Mouse (Mus musculus): ENCODE data around the gene Mogat1. TPM values are rescaled to one million over a fixed set of nuclear protein-coding genes. Genes with fewer than 3 reads are reported as not detected.
"Not testable (repeated sequence)": the region's sequence is repeated elsewhere in the genome, so short reads cannot be mapped to it uniquely, and the experiment has no call there.

The Mogat1 gene
- polyA plus RNA-seq, 1 experiment from 2014 or later = not detected

DNA sequence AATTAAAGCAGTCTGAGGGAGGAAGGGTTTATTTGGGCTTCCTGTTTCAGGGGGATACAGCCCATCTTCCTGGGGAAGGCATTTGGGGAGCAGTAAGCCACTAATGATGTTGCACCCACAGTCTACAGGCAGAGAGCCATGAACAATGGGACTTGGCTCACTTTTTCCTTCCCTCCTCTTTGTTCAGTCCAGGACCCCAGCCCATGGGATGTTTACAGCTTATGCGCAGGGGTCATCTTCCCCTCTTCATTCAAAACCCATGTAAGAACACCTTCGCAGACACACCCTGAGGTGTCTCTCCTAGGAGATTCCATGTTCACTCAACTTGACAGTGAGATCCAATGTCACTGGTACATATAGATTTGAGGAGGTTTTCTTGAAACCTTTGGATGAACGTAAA is 17.6 kb downstream of the Mogat1 start:
- H3K79me2 ChIP-seq (ENCODE audit: inconsistent target) = no peaks in the 10 kb centered on the region
- H3K4me3 ChIP-seq (ENCODE audit: inconsistent target) = no peak overlapping the region
- 100% methylated on average over 3 of the region's 3 CpGs for WGBS (ENCODE audit: missing documents)
- H3K36me3 ChIP-seq (ENCODE audit: inconsistent target) = no peaks in the 10 kb centered on the region
- no peak overlapping the region for H3K27ac ChIP-seq

DNA sequence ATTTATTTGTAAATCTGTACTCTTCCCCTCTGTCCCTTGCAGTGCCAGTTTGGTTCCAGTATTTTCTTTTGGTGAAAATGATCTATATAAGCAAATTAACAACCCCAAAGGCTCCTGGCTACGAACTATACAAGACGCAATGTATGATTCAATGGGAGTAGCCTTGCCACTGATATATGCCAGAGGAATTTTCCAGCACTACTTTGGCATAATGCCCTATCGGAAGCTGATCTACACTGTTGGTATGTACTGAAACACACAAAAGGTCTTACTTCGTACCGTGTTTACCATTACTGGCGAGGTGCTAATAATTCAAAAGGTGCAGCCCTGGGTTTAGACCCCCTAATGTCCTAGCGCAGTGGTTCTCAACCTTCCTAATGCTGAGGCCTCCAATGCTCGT is 18.2 kb downstream of the Mogat1 start:
- H3K36me3 ChIP-seq (ENCODE audit: inconsistent target) = no peaks in the 10 kb centered on the region
- H3K4me3 ChIP-seq (ENCODE audit: inconsistent target) = no peak overlapping the region
- no peaks in the 10 kb centered on the region for H3K79me2 ChIP-seq (ENCODE audit: inconsistent target)
- H3K27ac ChIP-seq = no peak overlapping the region
- 91% methylated on average over 8 of the region's 8 CpGs for WGBS (ENCODE audit: missing documents)

DNA sequence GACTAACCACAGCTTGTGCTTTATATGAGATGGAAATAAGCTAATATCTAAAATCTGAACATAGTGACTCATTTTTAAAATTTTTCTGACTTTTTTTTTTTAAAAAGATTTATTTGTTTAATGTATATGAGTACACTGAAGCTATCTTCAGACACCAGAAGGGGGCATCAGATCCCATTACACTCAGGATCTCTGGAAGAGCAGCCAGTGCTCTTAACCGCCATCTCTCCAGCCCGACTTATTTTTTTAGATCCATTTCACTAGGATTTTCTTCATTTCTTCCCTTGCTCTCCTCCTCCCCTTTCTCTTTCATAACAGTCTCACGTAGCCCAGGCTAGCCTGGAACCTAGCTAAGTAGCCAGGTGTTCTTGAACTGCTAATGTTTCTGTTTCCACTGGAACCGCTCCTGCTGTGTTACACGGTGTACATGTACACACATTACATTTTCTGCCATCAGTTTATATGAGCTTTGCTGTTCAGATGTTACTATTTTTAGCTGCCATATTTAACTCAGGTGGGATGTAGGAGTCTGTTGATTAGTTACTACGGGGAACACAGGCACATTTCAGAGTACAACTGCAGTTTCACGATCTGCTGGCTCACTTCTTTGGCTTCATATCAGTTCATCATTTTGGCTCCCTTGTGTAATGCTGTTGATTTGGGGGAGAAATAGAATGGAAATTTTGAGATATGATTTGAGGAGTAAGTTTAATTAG is 19.9 kb downstream of the Mogat1 start:
- H3K36me3 ChIP-seq (ENCODE audit: inconsistent target) = no peaks in the 10 kb centered on the region
- H3K79me2 ChIP-seq (ENCODE audit: inconsistent target) = no peaks in the 10 kb centered on the region
- no peak overlapping the region for H3K4me3 ChIP-seq (ENCODE audit: inconsistent target)
- WGBS (ENCODE audit: missing documents) = 85% methylated on average over 7 of the region's 7 CpGs
- no peak overlapping the region for H3K27ac ChIP-seq

DNA sequence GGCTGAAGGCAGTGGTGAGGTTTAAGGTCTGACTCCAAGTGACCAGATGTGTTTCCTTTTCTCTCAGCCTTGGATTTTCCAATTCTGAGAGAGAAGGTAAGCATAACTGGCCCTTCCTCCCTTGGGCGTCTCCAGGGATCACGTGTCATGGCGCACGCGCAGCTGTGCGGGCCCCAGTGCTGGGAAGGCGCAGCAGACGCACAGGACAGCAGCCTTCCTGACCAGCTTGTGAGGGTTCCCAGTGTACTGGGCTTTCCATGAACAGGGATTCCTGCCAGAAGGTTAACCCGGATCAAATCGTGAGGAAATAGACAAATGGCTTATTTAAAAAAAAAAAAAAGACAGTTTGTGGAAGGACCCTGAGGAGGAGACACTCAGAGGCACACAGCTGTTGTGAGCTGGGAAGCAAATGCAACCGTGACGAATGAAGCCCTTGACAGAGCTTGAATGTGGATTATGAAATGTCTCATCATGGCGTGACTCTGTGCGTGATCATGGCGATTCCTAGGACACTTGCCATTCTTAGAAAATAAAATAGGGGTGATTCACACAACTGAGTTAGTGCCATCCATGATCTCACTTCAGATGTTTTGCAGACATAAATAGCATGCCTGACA is 21.5 kb downstream of the Mogat1 start:
- WGBS (ENCODE audit: missing documents) = 94% methylated on average over 15 of the region's 15 CpGs
- H3K4me3 ChIP-seq (ENCODE audit: inconsistent target) = no peak overlapping the region
- no peaks in the 10 kb centered on the region for H3K79me2 ChIP-seq (ENCODE audit: inconsistent target)
- no peaks in the 10 kb centered on the region for H3K36me3 ChIP-seq (ENCODE audit: inconsistent target)
- H3K27ac ChIP-seq = no peak overlapping the region

DNA sequence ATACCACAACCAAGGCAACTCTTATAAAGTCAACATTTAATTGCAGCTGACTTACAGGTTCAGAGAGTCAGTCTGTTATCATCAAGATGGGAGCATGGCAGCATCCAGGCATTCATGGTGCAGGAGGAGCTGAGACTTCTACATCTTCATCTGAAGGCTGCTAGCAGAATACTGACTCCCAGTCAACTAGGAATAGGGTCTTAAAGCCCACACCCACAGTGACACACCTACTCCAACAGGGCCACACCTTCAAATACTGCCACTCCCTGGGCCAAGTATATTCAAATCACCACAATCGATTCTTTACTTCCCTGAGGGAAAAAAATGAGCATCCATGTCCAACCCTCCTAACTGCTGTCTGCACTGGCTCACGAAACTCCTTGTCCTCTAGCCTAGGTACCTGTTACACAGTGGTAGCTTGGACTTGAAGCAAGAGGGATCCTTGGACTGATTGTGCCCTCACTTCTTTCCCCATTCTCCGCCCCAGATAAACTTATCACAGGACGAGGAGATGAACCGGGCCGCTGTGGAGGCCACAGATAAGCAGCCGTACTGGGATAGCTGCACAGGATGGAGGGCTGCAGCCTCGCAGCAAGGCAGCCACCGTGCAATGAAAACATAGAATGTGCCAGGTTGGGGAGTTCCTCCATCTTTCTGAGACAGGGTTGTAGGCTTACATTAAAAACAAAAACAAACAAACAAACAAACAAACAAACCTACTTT is 23.8 kb downstream of the Mogat1 start:
- Histone ChIP-seq H3K4me3 (ENCODE audit: inconsistent target) (no peak overlapping the region), H3K79me2 (ENCODE audit: inconsistent target) (no peaks in the 10 kb centered on the region), H3K36me3 (ENCODE audit: inconsistent target) (no peaks in the 10 kb centered on the region), H3K27ac (no peak overlapping the region)
- WGBS (ENCODE audit: missing documents) = 96% methylated on average over 9 of the region's 9 CpGs

DNA sequence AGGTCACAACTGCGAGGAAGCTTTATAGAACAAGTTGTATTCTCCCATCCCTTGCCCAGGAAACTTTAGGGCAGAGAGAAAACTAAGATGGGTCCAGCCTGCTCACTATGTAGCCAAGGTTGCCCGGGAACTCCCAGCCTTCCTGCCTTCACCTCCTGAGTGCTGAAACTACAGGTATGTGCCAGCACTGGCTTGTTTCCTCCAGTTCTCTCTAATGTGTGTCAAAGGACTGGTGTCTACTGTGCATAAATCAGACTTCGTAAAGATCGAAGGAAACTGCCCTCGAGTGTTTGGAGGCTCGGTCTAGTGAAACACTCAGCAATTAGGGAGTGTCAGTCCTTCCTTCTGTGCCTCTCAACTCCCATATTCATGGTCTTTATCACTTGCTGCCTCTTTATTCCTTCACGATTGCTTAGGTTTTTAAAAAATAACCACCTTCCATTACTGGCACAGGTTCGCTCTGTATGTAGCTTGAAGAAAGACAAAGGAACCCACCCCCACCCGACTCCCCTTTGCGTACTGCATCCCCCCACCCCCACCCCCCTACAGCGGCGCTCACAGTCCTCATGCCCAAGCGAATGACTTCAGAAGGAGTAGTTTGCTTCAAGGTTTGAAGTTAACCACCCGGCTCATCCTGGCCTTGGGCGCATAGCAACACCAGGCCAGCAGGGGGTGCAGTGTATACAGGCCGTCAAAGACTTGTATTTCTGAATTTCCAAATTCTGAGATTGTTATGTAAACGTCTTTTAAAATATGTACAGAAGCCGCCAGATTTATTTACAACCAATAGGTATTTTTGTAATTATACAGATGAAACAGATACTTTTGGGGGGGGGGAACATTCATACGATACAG is 25.7 kb downstream of the Mogat1 start:
- Histone ChIP-seq H3K4me3 (ENCODE audit: inconsistent target) (peak overlapping the region; percentile 18; the same call in 1 of the 2 replicates), H3K79me2 (ENCODE audit: inconsistent target) (no peaks in the 10 kb centered on the region), H3K27ac (peak overlapping the region; percentile 73), H3K36me3 (ENCODE audit: inconsistent target) (no peaks in the 10 kb centered on the region)
- WGBS (ENCODE audit: missing documents) = 34% methylated on average over 19 of the region's 19 CpGs

DNA sequence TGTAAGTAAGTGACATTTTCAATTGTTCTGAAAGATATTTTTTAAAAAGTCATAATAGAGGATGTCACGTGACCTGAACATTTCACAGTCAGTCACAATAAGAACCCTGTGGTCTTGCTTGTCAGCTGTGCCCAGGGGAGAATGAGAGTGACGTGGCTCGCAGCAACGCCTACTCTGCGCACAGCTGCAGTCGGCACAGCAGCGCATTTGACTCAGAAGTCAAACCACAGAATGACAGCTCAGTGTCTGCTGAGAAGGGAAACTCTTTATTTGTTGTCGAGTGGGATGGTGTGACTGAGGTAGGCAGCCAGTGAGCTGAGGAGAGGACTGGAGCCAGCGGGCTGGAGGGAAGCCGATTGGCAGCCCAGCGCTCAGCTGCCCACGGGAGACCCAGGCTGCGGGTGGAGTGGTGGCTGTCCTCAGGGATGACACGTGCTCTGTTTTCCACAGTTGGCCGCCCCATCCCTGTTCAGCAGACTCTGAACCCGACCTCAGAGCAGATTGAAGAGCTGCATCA is 26.8 kb downstream of the Mogat1 start:
- 8% methylated on average over 16 of the region's 16 CpGs for WGBS (ENCODE audit: missing documents)
- H3K27ac ChIP-seq = peak overlapping the region; percentile 73

DNA sequence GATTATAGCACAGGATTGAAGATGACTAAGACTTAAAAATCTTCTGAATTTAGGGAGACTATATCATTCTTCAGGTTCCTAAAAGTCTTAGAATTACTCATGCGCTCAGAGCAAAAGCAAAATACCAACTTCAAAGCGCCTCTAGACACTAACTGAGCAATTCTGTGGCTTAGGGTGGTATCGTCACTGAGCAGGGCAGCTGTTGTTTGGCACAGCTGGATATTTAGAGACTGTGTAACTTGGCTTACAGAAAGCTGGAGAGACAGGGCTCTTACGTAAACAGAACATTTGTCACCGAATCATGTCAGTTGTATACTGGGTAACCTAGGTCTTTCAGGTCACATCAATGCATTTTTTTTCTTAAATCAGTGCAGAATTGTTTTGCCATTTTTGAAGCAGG is 27.6 kb downstream of the Mogat1 start:
- Histone ChIP-seq H3K79me2 (ENCODE audit: inconsistent target) (no peaks in the 10 kb centered on the region), H3K36me3 (ENCODE audit: inconsistent target) (no peaks in the 10 kb centered on the region), H3K4me3 (ENCODE audit: inconsistent target) (no peak overlapping the region), H3K27ac (peak overlapping the region; percentile 73)
- 90% methylated on average over 5 of the region's 5 CpGs for WGBS (ENCODE audit: missing documents)

More for the DNA sequence above, 26.8 kb downstream of the Mogat1 start:
- H3K79me2 ChIP-seq (ENCODE audit: inconsistent target) = no peaks in the 10 kb centered on the region
- H3K4me3 ChIP-seq (ENCODE audit: inconsistent target) = peak overlapping the region; percentile 18; the same call in 1 of the 2 replicates
- H3K36me3 ChIP-seq (ENCODE audit: inconsistent target) = no peaks in the 10 kb centered on the region

DNA sequence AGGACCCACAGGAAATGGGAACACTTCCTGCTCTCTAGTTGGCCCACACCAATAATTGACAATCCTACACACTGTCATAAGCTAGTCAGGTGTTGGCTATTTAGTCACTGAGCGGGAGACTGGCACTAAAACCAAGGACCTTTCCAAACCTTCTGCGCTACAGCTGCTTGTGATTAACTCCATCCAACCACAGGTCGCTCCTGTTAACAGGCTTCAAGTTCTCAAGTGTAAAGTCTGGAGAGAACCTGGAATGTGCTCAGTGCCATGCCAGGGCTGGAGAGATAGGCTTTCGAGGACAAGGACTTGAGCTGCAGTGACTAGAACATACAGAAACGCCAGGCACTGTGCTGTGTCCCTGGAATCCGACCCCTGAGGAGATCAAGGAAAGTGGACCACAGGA is 28.4 kb downstream of the Mogat1 start:
- no peak overlapping the region for H3K27ac ChIP-seq
- H3K36me3 ChIP-seq (ENCODE audit: inconsistent target) = no peaks in the 10 kb centered on the region
- H3K79me2 ChIP-seq (ENCODE audit: inconsistent target) = no peaks in the 10 kb centered on the region
- no peak overlapping the region for H3K4me3 ChIP-seq (ENCODE audit: inconsistent target)
- WGBS (ENCODE audit: missing documents) = 96% methylated on average over 6 of the region's 6 CpGs

DNA sequence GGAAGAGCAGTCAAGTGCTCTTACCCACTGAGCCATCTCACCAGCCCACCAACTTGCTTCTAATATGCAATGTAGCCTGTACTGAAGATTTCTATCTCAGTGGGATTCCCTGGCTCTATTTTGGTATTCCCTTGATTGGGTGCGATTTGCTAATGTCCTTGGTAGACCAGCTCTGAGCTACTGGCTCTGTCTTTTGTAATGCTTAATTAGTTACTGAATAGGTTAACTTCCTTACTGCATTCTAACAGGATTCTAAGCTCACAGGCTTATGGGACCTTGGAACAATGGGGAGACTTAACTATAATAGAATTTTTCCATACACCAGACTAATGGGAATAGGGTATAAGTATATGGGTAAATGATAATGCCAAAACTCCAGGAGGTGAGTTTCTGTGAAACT is 32.8 kb downstream of the Mogat1 start:
- not testable (repeated sequence) for H3K4me3 ChIP-seq (ENCODE audit: inconsistent target); H3K36me3 ChIP-seq (ENCODE audit: inconsistent target); H3K79me2 ChIP-seq (ENCODE audit: inconsistent target); H3K27ac ChIP-seq
- WGBS (ENCODE audit: missing documents) = 100% methylated on average over 1 of the region's 1 CpGs

DNA sequence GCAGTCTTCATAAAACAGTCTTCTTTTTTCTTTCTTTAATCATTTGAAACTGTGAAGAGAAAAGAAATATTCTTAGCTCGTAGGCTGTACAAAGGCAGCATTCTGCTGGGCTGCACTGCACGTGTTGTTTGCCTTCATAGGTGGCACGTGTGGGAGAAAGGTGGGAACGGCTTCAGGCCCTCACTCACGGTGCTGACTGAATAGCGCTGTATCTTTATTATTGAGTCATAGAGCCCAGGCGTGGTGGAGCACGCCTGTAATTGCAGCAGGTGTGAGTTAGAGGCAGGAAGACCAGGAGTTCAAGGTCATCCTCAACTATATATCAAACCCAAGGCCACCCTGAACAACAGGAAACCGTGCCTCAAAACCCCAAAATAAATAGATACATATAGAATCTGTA is 35.5 kb downstream of the Mogat1 start:
- 93% methylated on average over 9 of the region's 9 CpGs for WGBS (ENCODE audit: missing documents)
- no peak overlapping the region for H3K27ac ChIP-seq
- no peaks in the 10 kb centered on the region for H3K79me2 ChIP-seq (ENCODE audit: inconsistent target)
- no peaks in the 10 kb centered on the region for H3K36me3 ChIP-seq (ENCODE audit: inconsistent target)
- no peak overlapping the region for H3K4me3 ChIP-seq (ENCODE audit: inconsistent target)

DNA sequence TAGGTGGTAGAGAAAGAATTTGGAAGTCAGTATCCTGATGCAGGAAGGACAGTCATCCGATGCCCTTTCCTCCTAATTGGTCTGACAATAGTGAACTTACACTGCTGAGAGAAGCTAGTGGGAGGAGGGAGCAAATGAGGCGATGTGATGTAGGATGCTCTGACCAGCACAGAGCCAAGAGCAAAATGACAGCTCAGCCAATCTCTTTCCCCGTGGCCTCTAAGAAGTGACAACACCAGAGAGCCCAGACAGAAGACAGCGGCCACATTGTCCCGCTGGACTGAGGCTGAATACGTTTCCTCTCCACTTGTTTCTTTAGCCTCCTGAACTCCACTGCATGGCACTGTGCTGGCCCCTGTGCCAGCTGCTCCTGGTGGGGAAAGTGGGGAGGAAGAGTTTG is 38.2 kb downstream of the Mogat1 start:
- H3K36me3 ChIP-seq (ENCODE audit: inconsistent target) = no peaks in the 10 kb centered on the region
- H3K79me2 ChIP-seq (ENCODE audit: inconsistent target) = no peaks in the 10 kb centered on the region
- H3K27ac ChIP-seq = no peak overlapping the region
- no peak overlapping the region for H3K4me3 ChIP-seq (ENCODE audit: inconsistent target)
- WGBS (ENCODE audit: missing documents) = 83% methylated on average over 6 of the region's 6 CpGs

DNA sequence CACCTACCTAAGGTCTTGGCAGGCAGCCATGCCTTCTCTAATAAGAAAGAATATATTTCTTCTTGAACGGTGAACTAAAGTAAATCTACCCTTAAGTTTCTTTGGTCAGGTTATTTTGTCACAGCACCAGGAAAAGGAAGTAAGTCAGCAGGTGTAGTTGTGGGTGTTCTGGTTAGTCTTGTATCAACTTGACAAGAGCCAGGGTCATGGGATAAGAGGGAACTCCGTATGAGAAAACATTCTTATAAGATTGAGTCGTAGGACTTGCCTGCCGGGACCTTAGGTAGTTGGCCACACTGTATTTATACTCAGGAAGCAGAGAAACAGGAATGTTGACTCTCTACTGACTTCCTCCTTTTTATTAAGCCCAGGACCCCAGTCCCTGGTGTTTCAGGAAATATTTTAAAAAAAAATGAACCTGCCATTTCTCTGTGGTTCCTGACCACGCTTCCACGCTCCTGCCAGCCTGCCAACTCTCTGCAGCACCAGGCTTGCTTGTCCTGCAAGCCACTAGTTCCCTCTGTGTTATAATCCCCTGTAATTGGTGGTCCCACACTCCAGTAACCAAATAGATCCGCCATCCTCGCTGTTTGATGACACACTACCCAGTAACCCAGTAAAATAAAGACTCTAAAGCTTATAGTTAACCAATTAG is 43.3 kb downstream of the Mogat1 start:
- Histone ChIP-seq H3K27ac (no peak overlapping the region), H3K4me3 (ENCODE audit: inconsistent target) (no peak overlapping the region), H3K79me2 (ENCODE audit: inconsistent target) (no peaks in the 10 kb centered on the region), H3K36me3 (ENCODE audit: inconsistent target) (no peaks in the 10 kb centered on the region)
- 25% methylated on average over 8 of the region's 8 CpGs for WGBS (ENCODE audit: missing documents)

DNA sequence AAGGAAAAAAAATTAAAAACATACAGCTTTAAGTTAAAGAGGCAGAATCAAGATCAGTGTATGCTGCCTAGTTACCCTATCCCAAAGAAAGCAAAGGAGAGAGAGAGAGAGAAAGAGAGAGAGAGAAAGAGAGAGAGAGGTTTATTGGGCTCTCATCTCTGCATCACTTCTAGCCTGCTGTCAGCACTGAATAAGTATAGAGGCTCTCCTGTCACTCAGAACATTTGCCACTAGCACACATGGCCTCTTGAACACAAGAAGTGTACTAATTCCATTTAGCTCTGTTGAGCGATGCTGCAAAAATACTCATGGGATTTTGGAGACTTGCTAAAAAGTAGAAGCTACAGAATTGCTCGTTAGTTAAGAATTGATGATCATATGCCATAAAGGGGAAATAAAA is 56.2 kb downstream of the Mogat1 start:
- no peaks in the 10 kb centered on the region for H3K79me2 ChIP-seq (ENCODE audit: inconsistent target)
- no peaks in the 10 kb centered on the region for H3K36me3 ChIP-seq (ENCODE audit: inconsistent target)
- WGBS (ENCODE audit: missing documents) = 92% methylated on average over 2 of the region's 2 CpGs
- H3K4me3 ChIP-seq (ENCODE audit: inconsistent target) = no peak overlapping the region
- no peak overlapping the region for H3K27ac ChIP-seq

Data from macrophage (primary cell).